Mouse (Mus musculus) neural tube, embryonic 11.5 days (tissue): ENCODE results near the gene Tubgcp6. TPM values are rescaled to one million over a fixed set of nuclear protein-coding genes. Genes with fewer than 3 reads are reported as not detected.

Source experiments
- ATAC-seq: fragments of 200-750 bp; cut with Nextera tagmentation; 2 replicates; pipeline ENCODE4 v1.8.0; 2017; ENCODE audit warnings: moderate number of reproducible peaks, mild to moderate bottlenecking, moderate TSS enrichment, moderate library complexity; ENCODE audit not compliant: insufficient read depth, low FRiP score, low TSS enrichment
- DNase-seq: peaks from one replicate; pipeline ENCODE4 v3.0.0-alpha.2; 2015; ENCODE audit warnings: low spot score
- H3K27ac ChIP-seq: fragments of 300-500 bp; sonication (generic); 2 replicates; pipeline ENCODE4 v1.5.1; 2014; ENCODE audit warnings: low read depth, mild to moderate bottlenecking, low read length
- H3K27me3 ChIP-seq: fragments of 300-500 bp; sonication (generic); 2 replicates; pipeline ENCODE4 v1.6.1; 2014; ENCODE audit warnings: mild to moderate bottlenecking, low read length, mixed read lengths; ENCODE audit not compliant: control insufficient read depth, insufficient read depth
- H3K36me3 ChIP-seq: fragments of 300-500 bp; sonication (generic); 2 replicates; pipeline ENCODE4 v1.6.1; 2014; ENCODE audit warnings: mild to moderate bottlenecking, low read length, moderate library complexity, mixed read lengths; ENCODE audit not compliant: control insufficient read depth, insufficient read depth
- H3K4me1 ChIP-seq: fragments of 300-500 bp; sonication (generic); 2 replicates; pipeline ENCODE4 v1.6.1; 2014; ENCODE audit warnings: low read length, mixed read lengths; ENCODE audit not compliant: control insufficient read depth, insufficient read depth
- H3K4me2 ChIP-seq: fragments of 300-500 bp; sonication (generic); 2 replicates; pipeline ENCODE4 v1.6.1; 2014; ENCODE audit warnings: low read depth, mild to moderate bottlenecking, moderate library complexity
- H3K4me3 ChIP-seq: fragments of 300-500 bp; sonication (generic); 2 replicates; pipeline ENCODE4 v1.5.1; 2014; ENCODE audit warnings: low read depth, low read length
- H3K9ac ChIP-seq: fragments of 300-500 bp; sonication (generic); 2 replicates; pipeline ENCODE4 v1.6.1; 2014; ENCODE audit warnings: mild to moderate bottlenecking, low read length
- H3K9me3 ChIP-seq: fragments of 300-500 bp; sonication (generic); 2 replicates; pipeline ENCODE4 v1.6.1; 2016; ENCODE audit warnings: low read length; ENCODE audit not compliant: control insufficient read depth
- WGBS: fragments of 180-500 bp; shearing (Covaris S2); extraction: QIAGEN DNeasy Blood & Tissue Kit; methylation state at CpG from one replicate; pipeline ENCODE4 v1.1.7; 2014; 5-methylcytosine and 5-hydroxymethylcytosine counted together
- polyA plus RNA-seq: library from polyadenylated mRNA; unstranded; fragments of >200 nt; fragmentation: Nextera tagmentation; extraction: Ambion mirVana; gene quantifications from 2 replicates; pipeline ENCODE4 v1.2.1, GENCODE M21; 2014

Tubgcp6 gene
- polyA plus RNA-seq, 1 experiment from 2014 or later: 21.1 TPM

- peak within 1 kb of the TSS; percentile 97 for H3K4me3 ChIP-seq
- H3K27me3 ChIP-seq: no peaks in the 10 kb centered on the region
- H3K27ac ChIP-seq: peak within 1 kb of the TSS; percentile 74; the same call in 1 of the 2 replicates
- ATAC-seq (peak; percentile 91), DNase-seq (peak; percentile 88)
- peak within 1 kb of the TSS; percentile 92 for H3K9ac ChIP-seq
- 2% methylated on average over 36 of the region's 38 CpGs for WGBS
- peak within 1 kb of the TSS; percentile 100 for H3K4me2 ChIP-seq
- peaks cover 7% of the 10 kb centered on the region for H3K4me1 ChIP-seq
- H3K9me3 ChIP-seq: no peaks in the 10 kb centered on the region
- peaks cover 8% of the 10 kb centered on the region for H3K36me3 ChIP-seq
Observed at GRCm38 (mm10) chr15:89088607-89089247, 34.2 kb downstream of the Tubgcp6 start, which contains the start of gene Selenoo. Selenoo (plus strand) TSS chr15:89089084.

- DNase-seq (no peak), ATAC-seq (no peak)
- 90% methylated on average over 2 of the region's 2 CpGs for WGBS
- H3K9ac ChIP-seq: no peak overlapping the region
- no peaks in the 10 kb centered on the region for H3K9me3 ChIP-seq
- no peak overlapping the region for H3K4me2 ChIP-seq
- H3K4me3 ChIP-seq: no peak overlapping the region
- peaks cover 10% of the 10 kb centered on the region for H3K36me3 ChIP-seq
- H3K27ac ChIP-seq: no peak overlapping the region
- no peaks in the 10 kb centered on the region for H3K27me3 ChIP-seq
- H3K4me1 ChIP-seq: peaks cover 4% of the 10 kb centered on the region
Observed at GRCm38 (mm10) chr15:89084826-89085225, 38.1 kb downstream of the Tubgcp6 start.

GRCm38 (mm10) chr15:89083906-89084305 is 39.0 kb downstream of the Tubgcp6 start:
- H3K27me3 ChIP-seq: no peaks in the 10 kb centered on the region
- H3K36me3 ChIP-seq: peaks cover 10% of the 10 kb centered on the region
- H3K9ac ChIP-seq: no peak overlapping the region
- H3K4me1 ChIP-seq: no peaks in the 10 kb centered on the region
- no peak overlapping the region for H3K27ac ChIP-seq
- H3K4me2 ChIP-seq: no peak overlapping the region
- DNase-seq (no peak), ATAC-seq (no peak)
- WGBS: 100% methylated on average over 1 of the region's 1 CpGs
- H3K9me3 ChIP-seq: no peaks in the 10 kb centered on the region
- H3K4me3 ChIP-seq: no peak overlapping the region

GRCm38 (mm10) chr15:89078208-89078836 is 44.6 kb downstream of the Tubgcp6 start:
- Histone ChIP-seq H3K4me1 (peaks cover 23% of the 10 kb centered on the region), H3K36me3 (0 out of 2 replicates have a peak, but pooled peaks cover 2% of the 10 kb centered on the region), H3K27me3 (no peaks in the 10 kb centered on the region), H3K4me3 (no peak overlapping the region), H3K27ac (no peak overlapping the region), H3K9ac (0 out of 2 replicates have a peak overlapping the region, but pooled peaks have one; percentile 4), H3K9me3 (no peaks in the 10 kb centered on the region), H3K4me2 (no peak overlapping the region)
- 76% methylated on average over 9 of the region's 9 CpGs for WGBS
- no peak for DNase-seq
- ATAC-seq: no peak

- peak; percentile 10 for ATAC-seq
- Histone ChIP-seq H3K36me3 (no peaks in the 10 kb centered on the region), H3K4me1 (peaks cover 23% of the 10 kb centered on the region), H3K27me3 (no peaks in the 10 kb centered on the region), H3K27ac (peak overlapping the region; percentile 82), H3K9me3 (no peaks in the 10 kb centered on the region), H3K9ac (peak overlapping the region; percentile 86), H3K4me3 (peak overlapping the region; percentile 88), H3K4me2 (peak overlapping the region; percentile 92)
- DNase-seq: peak; percentile 43
- 0% methylated on average over 25 of the region's 39 CpGs for WGBS
Observed at GRCm38 (mm10) chr15:89076156-89076731, 46.7 kb downstream of the Tubgcp6 start.

- Histone ChIP-seq H3K27ac (peak overlapping the region; percentile 82), H3K4me1 (peaks cover 23% of the 10 kb centered on the region), H3K36me3 (no peaks in the 10 kb centered on the region), H3K9me3 (no peaks in the 10 kb centered on the region), H3K27me3 (no peaks in the 10 kb centered on the region), H3K9ac (peak overlapping the region; percentile 86), H3K4me3 (peak overlapping the region; percentile 88), H3K4me2 (peak overlapping the region; percentile 92)
- peak; percentile 95 for DNase-seq
- under 1% methylated on average over 36 of the region's 59 CpGs for WGBS
- peak; percentile 87 for ATAC-seq
Observed at GRCm38 (mm10) chr15:89075478-89076147, 47.3 kb downstream of the Tubgcp6 start.

GRCm38 (mm10) chr15:89074613-89075477 is 48.1 kb downstream of the Tubgcp6 start, which contains the start of gene Trabd:
Trabd (plus strand) TSS chr15:89075124.
- peak within 1 kb of the TSS; percentile 92 for H3K4me2 ChIP-seq
- peak within 1 kb of the TSS; percentile 88 for H3K4me3 ChIP-seq
- peaks cover 23% of the 10 kb centered on the region for H3K4me1 ChIP-seq
- H3K27ac ChIP-seq: peak within 1 kb of the TSS; percentile 82
- no peak for DNase-seq
- WGBS: 32% methylated on average over 11 of the region's 11 CpGs
- no peaks in the 10 kb centered on the region for H3K36me3 ChIP-seq
- no peaks in the 10 kb centered on the region for H3K9me3 ChIP-seq
- peak within 1 kb of the TSS; percentile 86 for H3K9ac ChIP-seq
- H3K27me3 ChIP-seq: no peaks in the 10 kb centered on the region
- ATAC-seq: no peak; the same call in 1 of the 2 replicates
